In the genomic region with DNA sequence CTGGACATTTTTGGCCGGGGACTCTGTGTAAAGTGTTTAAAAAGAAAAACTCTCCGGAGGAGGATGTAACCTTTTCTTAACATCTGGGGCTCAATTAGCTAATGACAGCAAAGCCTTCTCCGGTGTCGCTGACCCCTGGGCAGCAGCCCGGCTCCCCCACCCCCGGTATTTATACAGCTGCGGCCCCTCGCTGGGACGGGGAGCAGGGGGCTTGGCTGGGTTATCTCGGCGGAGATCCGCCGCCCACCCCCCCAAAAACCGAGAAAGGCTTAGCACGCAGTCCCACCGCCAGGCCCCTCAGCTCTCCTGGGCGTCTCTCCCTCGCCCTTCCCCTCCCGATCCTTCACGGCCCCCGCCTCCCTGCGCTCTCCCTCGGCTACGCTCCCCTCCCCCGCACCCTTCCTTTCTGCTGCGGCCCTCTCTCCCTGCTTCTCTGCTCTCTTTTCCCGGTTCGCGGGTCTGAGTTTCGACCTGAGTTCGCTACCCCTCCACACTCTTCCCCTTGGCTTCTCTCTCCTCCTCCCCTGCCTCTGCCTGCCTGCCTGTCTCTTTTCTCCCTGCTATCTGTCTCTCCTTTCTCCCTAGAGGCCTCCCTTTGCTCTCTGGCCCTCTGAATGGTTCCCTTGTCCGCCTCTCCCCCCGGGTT, we compare ENCODE assay signal across 8 mouse cellular contexts. TPM values are rescaled to one million over a fixed set of nuclear protein-coding genes. Genes with fewer than 3 reads are reported as not detected.
A peak's percentile ranks its signal among the peaks of the same experiment; 100 is the strongest.
DNase-seq lines count a peak whose midpoint lies in the region; ATAC-seq and TF ChIP-seq lines count a peak whose summit lies in the region.

No protein-coding gene starts in this region.

- peak; percentile 21 to 38 for DNase-seq in heart, adult 18-20 months
- no peak for DNase-seq in heart, adult 9 months (ENCODE audit: low spot score in 2 of 2)
- peak; percentile 28 for DNase-seq in R1 (ENCODE audit: low read depth, low spot score)
- peak; percentile 83 for DNase-seq in kidney, postnatal 0 days (ENCODE audit: low spot score)
- DNase-seq in mesoderm, embryonic 11.5 days (ENCODE audit: low read depth, low spot score): peak; percentile 72
- no peak for DNase-seq in cerebellum, adult 8-10 months

- no peaks in the 10 kb centered on the region for H3K9me3 ChIP-seq in forebrain, embryonic 15.5 days
- no peaks in the 10 kb centered on the region for H3K9me3 ChIP-seq in kidney, postnatal 0 days (replicated peaks; ENCODE audit: low read length)
- H3K9me3 ChIP-seq in stomach, embryonic 15.5 days: no peaks in the 10 kb centered on the region

- TF ChIP-seq CTCF in kidney, postnatal 0 days (IDR thresholded peaks at IDR 0.05; ENCODE audit: low read depth): no peak

- peaks cover 43% of the 10 kb centered on the region for H3K27me3 ChIP-seq in forebrain, embryonic 15.5 days
- H3K27me3 ChIP-seq in kidney, postnatal 0 days (ENCODE audit: insufficient read depth, low read length): peaks cover 7% of the 10 kb centered on the region
- H3K27me3 ChIP-seq in stomach, embryonic 15.5 days (replicated peaks): no peaks in the 10 kb centered on the region

- H3K4me1 ChIP-seq in forebrain, embryonic 15.5 days: peaks cover 29% of the 10 kb centered on the region
- peaks cover 18% of the 10 kb centered on the region for H3K4me1 ChIP-seq in kidney, postnatal 0 days (replicated peaks; ENCODE audit: insufficient read depth, low read length)
- H3K4me1 ChIP-seq in stomach, embryonic 15.5 days: peaks cover 49% of the 10 kb centered on the region

- 1% methylated on average over 32 of the region's 33 CpGs for WGBS in forebrain, embryonic 15.5 days
- 1% methylated on average over 28 of the region's 33 CpGs for WGBS in kidney, postnatal 0 days
- 2% methylated on average over 33 of the region's 33 CpGs for WGBS in stomach, embryonic 15.5 days

- ATAC-seq in forebrain, embryonic 15.5 days (replicated peaks): peak; percentile 45
- ATAC-seq in kidney, postnatal 0 days (replicated peaks; ENCODE audit: low FRiP score, low read depth): peak; percentile 52
- peak; percentile 41; the same call in 1 of the 2 replicates for ATAC-seq in stomach, embryonic 15.5 days (ENCODE audit: insufficient read depth, low FRiP score, low read depth)

- H3K4me2 ChIP-seq in forebrain, embryonic 15.5 days (replicated peaks): peak overlapping the region; percentile 90
- peak overlapping the region; percentile 74 for H3K4me2 ChIP-seq in kidney, postnatal 0 days (ENCODE audit: low read length)
- H3K4me2 ChIP-seq in stomach, embryonic 15.5 days: peak overlapping the region; percentile 93

- H3K27ac ChIP-seq in forebrain, embryonic 15.5 days (replicated peaks): no peak overlapping the region
- H3K27ac ChIP-seq in kidney, postnatal 0 days: peak overlapping the region; percentile 13
- peak overlapping the region; percentile 89 for H3K27ac ChIP-seq in stomach, embryonic 15.5 days

- peak overlapping the region; percentile 46 for H3K4me3 ChIP-seq in forebrain, embryonic 15.5 days
- H3K4me3 ChIP-seq in kidney, postnatal 0 days (replicated peaks; ENCODE audit: low read depth, low read length): peak overlapping the region; percentile 30
- H3K4me3 ChIP-seq in stomach, embryonic 15.5 days (replicated peaks): peak overlapping the region; percentile 42

- H3K9ac ChIP-seq in forebrain, embryonic 15.5 days (replicated peaks): peak overlapping the region; percentile 52
- peak overlapping the region; percentile 59 for H3K9ac ChIP-seq in kidney, postnatal 0 days (ENCODE audit: low read depth, low read length)
- H3K9ac ChIP-seq in stomach, embryonic 15.5 days: peak overlapping the region; percentile 29; the same call in 1 of the 2 replicates

- no peaks in the 10 kb centered on the region for H3K36me3 ChIP-seq in forebrain, embryonic 15.5 days
- H3K36me3 ChIP-seq in kidney, postnatal 0 days (ENCODE audit: insufficient read depth, low read length): no peaks in the 10 kb centered on the region
- H3K36me3 ChIP-seq in stomach, embryonic 15.5 days: no peaks in the 10 kb centered on the region

RNA-seq across cellular contexts. Expression of a gene that starts 42.0 kb away (rescaled TPM):
- 1 to 10 TPM; 6.8 to 8.3 TPM for total RNA-seq in heart, adult 18-20 months (2021)
- polyA plus RNA-seq in forebrain, embryonic 15.5 days (2015; fragmentation: Nextera tagmentation; extraction: Ambion mirVana): 7.6 and 7.9 TPM in 2 replicates
- polyA plus RNA-seq in kidney, postnatal 0 days (2015; fragmentation: Nextera tagmentation; extraction: Ambion mirVana): 12.2 and 13.2 TPM in 2 replicates
- polyA plus RNA-seq in stomach, embryonic 15.5 days (2015; fragmentation: Nextera tagmentation; extraction: Ambion mirVana): 20.4 and 21.8 TPM in 2 replicates

Comparison
In these comparisons a context has a peak if more than half of its experiments do, and no peak if none do; other contexts are left out.
1. DNase-seq: peak in heart, adult 18-20 months (2 of 2), R1 (single experiment), kidney, postnatal 0 days (single experiment) and mesoderm, embryonic 11.5 days (single experiment); none in heart, adult 9 months (0 of 2) and cerebellum, adult 8-10 months (single experiment).
2. Peak in every context shown above with its lines, with median percentiles within 50 percentile points of each other: ATAC-seq, H3K4me2 ChIP-seq, H3K4me3 ChIP-seq and H3K9ac ChIP-seq.